Mouse (Mus musculus): ENCODE data around the gene Cd163l1. TPM values are rescaled to one million over a fixed set of nuclear protein-coding genes. Genes with fewer than 3 reads are reported as not detected.

Cd163l1 gene
- polyA plus RNA-seq, 1 experiment from 2014 or later, result 0.59 TPM

- H3K27me3 ChIP-seq (ENCODE audit: control insufficient read depth, insufficient read depth, low read depth, low read length), result no peaks in the 10 kb centered on the region
- no peaks in the 10 kb centered on the region for H3K36me3 ChIP-seq (ENCODE audit: control insufficient read depth, insufficient read depth, low read length)
- 80% methylated on average over 7 of the region's 7 CpGs for WGBS
- no peak for ATAC-seq (ENCODE audit: low read depth)
- no peak overlapping the region for H3K9ac ChIP-seq (ENCODE audit: low read length)
- H3K4me2 ChIP-seq (ENCODE audit: low read depth, low read length), result no peak overlapping the region
- no peak overlapping the region for H3K27ac ChIP-seq (ENCODE audit: low read length)
- H3K4me1 ChIP-seq (replicated peaks; ENCODE audit: control insufficient read depth, insufficient read depth, low read length), result no peaks in the 10 kb centered on the region
- H3K4me3 ChIP-seq (ENCODE audit: low read length), result no peak overlapping the region
- no peaks in the 10 kb centered on the region for H3K9me3 ChIP-seq (ENCODE audit: control insufficient read depth, low read length)
Measured at GRCm38 (mm10) chr7:140253780-140254299, 35.8 kb downstream of the Cd163l1 start.

Other genes with a start within 250 kb of the Cd163l1 start
- gene 6430531B16Rik, start 239.5 kb upstream of the Cd163l1 start, polyA plus RNA-seq (2015; fragmentation: Nextera tagmentation; extraction: Ambion mirVana), result 4.1 and 6.2 TPM in 2 replicates
- 1.9 and 3.1 TPM in 2 replicates for gene Adam8, start 225.7 kb upstream of the Cd163l1 start, polyA plus RNA-seq (2015; fragmentation: Nextera tagmentation; extraction: Ambion mirVana)
- gene Zfp511, start 181.9 kb upstream of the Cd163l1 start, polyA plus RNA-seq (2015; fragmentation: Nextera tagmentation; extraction: Ambion mirVana), result 39.8 and 41.8 TPM in 2 replicates
- 50.5 and 50.6 TPM in 2 replicates for gene Tubgcp2, start 181.6 kb upstream of the Cd163l1 start, polyA plus RNA-seq (2015; fragmentation: Nextera tagmentation; extraction: Ambion mirVana)
- gene Msx3, start 169.2 kb upstream of the Cd163l1 start, polyA plus RNA-seq (2015; fragmentation: Nextera tagmentation; extraction: Ambion mirVana), result not detected in 2 replicates
- 0.63 and 1.6 TPM in 2 replicates for gene Caly, start 135.7 kb upstream of the Cd163l1 start, polyA plus RNA-seq (2015; fragmentation: Nextera tagmentation; extraction: Ambion mirVana)
- 0.49 TPM in 1 of 2 replicates, not detected in the other for gene Prap1, start 124.9 kb upstream of the Cd163l1 start, polyA plus RNA-seq (2015; fragmentation: Nextera tagmentation; extraction: Ambion mirVana)
- gene Fuom, start 115.8 kb upstream of the Cd163l1 start, polyA plus RNA-seq (2015; fragmentation: Nextera tagmentation; extraction: Ambion mirVana), result 18.6 and 21.4 TPM in 2 replicates
- gene Paox, start 102.5 kb upstream of the Cd163l1 start, polyA plus RNA-seq (2015; fragmentation: Nextera tagmentation; extraction: Ambion mirVana), result 19.9 and 21.3 TPM in 2 replicates
- gene Echs1, start 101.8 kb upstream of the Cd163l1 start, polyA plus RNA-seq (2015; fragmentation: Nextera tagmentation; extraction: Ambion mirVana), result 141 and 148 TPM in 2 replicates
- 20.7 and 24.8 TPM in 2 replicates for gene Mtg1, start 80.7 kb upstream of the Cd163l1 start, polyA plus RNA-seq (2015; fragmentation: Nextera tagmentation; extraction: Ambion mirVana)
- gene Sprn, start 63.4 kb upstream of the Cd163l1 start, polyA plus RNA-seq (2015; fragmentation: Nextera tagmentation; extraction: Ambion mirVana), result 0.25 and 0.41 TPM in 2 replicates
- not detected in 2 replicates for gene Olfr522, start 53.5 kb upstream of the Cd163l1 start, polyA plus RNA-seq (2015; fragmentation: Nextera tagmentation; extraction: Ambion mirVana)
- gene Olfr523, start 45.0 kb upstream of the Cd163l1 start, polyA plus RNA-seq (2015; fragmentation: Nextera tagmentation; extraction: Ambion mirVana), result not detected in 2 replicates
- 0.05 and 0.08 TPM in 2 replicates for gene Olfr524, start 12.3 kb upstream of the Cd163l1 start, polyA plus RNA-seq (2015; fragmentation: Nextera tagmentation; extraction: Ambion mirVana)
- gene 5830411N06Rik, start 29.0 kb downstream of the Cd163l1 start, polyA plus RNA-seq (2015; fragmentation: Nextera tagmentation; extraction: Ambion mirVana), result 0.06 TPM in 1 of 2 replicates, not detected in the other
- not detected in 2 replicates for gene Olfr525, start 102.6 kb downstream of the Cd163l1 start, polyA plus RNA-seq (2015; fragmentation: Nextera tagmentation; extraction: Ambion mirVana)
- gene Olfr527, start 115.8 kb downstream of the Cd163l1 start, polyA plus RNA-seq (2015; fragmentation: Nextera tagmentation; extraction: Ambion mirVana), result not detected in 2 replicates
- gene Olfr60, start 143.4 kb downstream of the Cd163l1 start, polyA plus RNA-seq (2015; fragmentation: Nextera tagmentation; extraction: Ambion mirVana), result not detected in 2 replicates
- not detected in 2 replicates for gene Olfr530, start 158.1 kb downstream of the Cd163l1 start, polyA plus RNA-seq (2015; fragmentation: Nextera tagmentation; extraction: Ambion mirVana)
- not detected in 2 replicates for gene Olfr531, start 184.7 kb downstream of the Cd163l1 start, polyA plus RNA-seq (2015; fragmentation: Nextera tagmentation; extraction: Ambion mirVana)
- gene Olfr532, start 203.4 kb downstream of the Cd163l1 start, polyA plus RNA-seq (2015; fragmentation: Nextera tagmentation; extraction: Ambion mirVana), result not detected in 2 replicates
- not detected in 2 replicates for gene Olfr533, start 245.1 kb downstream of the Cd163l1 start, polyA plus RNA-seq (2015; fragmentation: Nextera tagmentation; extraction: Ambion mirVana)